23 mouse cellular contexts compared by ENCODE assay signal in the genomic region with DNA sequence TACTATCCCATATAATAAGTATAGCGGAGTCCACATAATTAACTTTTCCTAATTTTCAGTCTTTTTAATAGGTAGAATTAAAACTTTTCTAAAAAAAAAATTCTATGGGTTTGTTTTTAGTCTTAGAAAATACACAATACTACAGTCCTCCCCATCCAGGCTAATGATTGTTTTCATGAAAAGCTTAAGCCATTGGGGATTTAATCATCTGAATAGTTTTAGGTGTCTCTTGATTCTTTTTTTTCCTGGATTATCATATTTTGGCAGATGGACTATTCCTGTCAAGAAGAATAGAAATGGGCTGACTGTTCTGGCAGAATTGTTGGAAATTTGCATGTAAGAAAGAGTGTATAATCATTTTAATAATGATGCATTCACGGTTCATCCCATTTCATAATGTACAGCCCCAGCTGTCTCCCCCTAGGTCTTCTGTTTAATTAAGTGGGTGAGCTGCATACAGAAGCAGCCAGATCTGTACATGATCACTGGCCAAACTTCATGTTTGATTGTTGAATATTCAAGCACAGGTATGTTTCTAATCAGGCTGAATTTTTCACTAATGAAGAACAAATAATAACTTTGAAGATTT.
DNase-seq lines count a peak whose midpoint lies in the region; ATAC-seq lines count a peak whose summit lies in the region.
"Had no signal": no experiment of that assay in that cellular context is flagged by ENCODE, and none has a peak within 500 bp of the region (broad histone marks: within the 10 kb centered on the region; RNA-seq: fewer than 3 reads in every experiment).

No protein-coding gene starts in this region.

- H3K4me3 ChIP-seq in midbrain, embryonic 11.5 days (ENCODE audit: low read depth, low read length): no peak overlapping the region
- no peak overlapping the region for H3K4me3 ChIP-seq in midbrain, embryonic 10.5 days
- H3K4me3 ChIP-seq in hindbrain, embryonic 13.5 days: no peak overlapping the region
- no peak overlapping the region for H3K4me3 ChIP-seq in midbrain, embryonic 14.5 days (replicated peaks; ENCODE audit: low read depth, low read length)
- H3K4me3 ChIP-seq: embryonic facial prominence, embryonic 10.5 days; heart, embryonic 15.5 days; intestine, embryonic 15.5 days; limb, embryonic 15.5 days; myocyte; neural tube, embryonic 13.5 days had no signal

- H3K9me3 ChIP-seq in midbrain, embryonic 11.5 days (ENCODE audit: control insufficient read depth, low read length): no peaks in the 10 kb centered on the region
- no peaks in the 10 kb centered on the region for H3K9me3 ChIP-seq in midbrain, embryonic 10.5 days (replicated peaks)
- H3K9me3 ChIP-seq in hindbrain, embryonic 13.5 days: no peaks in the 10 kb centered on the region
- no peaks in the 10 kb centered on the region for H3K9me3 ChIP-seq in midbrain, embryonic 14.5 days (ENCODE audit: control insufficient read depth, low read length)
- H3K9me3 ChIP-seq: embryonic facial prominence, embryonic 10.5 days; heart, embryonic 15.5 days; intestine, embryonic 15.5 days; limb, embryonic 15.5 days; neural tube, embryonic 13.5 days had no signal

- no peaks in the 10 kb centered on the region for H3K27me3 ChIP-seq in midbrain, embryonic 11.5 days (ENCODE audit: control insufficient read depth, insufficient read depth, low read length)
- no peaks in the 10 kb centered on the region for H3K27me3 ChIP-seq in midbrain, embryonic 10.5 days (ENCODE audit: low read depth, poor library complexity, severe bottlenecking)
- H3K27me3 ChIP-seq in hindbrain, embryonic 13.5 days: no peaks in the 10 kb centered on the region
- H3K27me3 ChIP-seq in midbrain, embryonic 14.5 days (ENCODE audit: control insufficient read depth, insufficient read depth, low read length): no peaks in the 10 kb centered on the region
- H3K27me3 ChIP-seq: heart, embryonic 15.5 days; intestine, embryonic 15.5 days; limb, embryonic 15.5 days; neural tube, embryonic 13.5 days had no signal

- ATAC-seq in midbrain, embryonic 11.5 days (ENCODE audit: low FRiP score): 0 out of 2 replicates have a peak, but pooled peaks have one; percentile 24
- peak; percentile 76; the same call in 1 of the 2 replicates for ATAC-seq in hindbrain, embryonic 13.5 days (ENCODE audit: low FRiP score)
- peak; percentile 58; the same call in 1 of the 2 replicates for ATAC-seq in midbrain, embryonic 14.5 days (ENCODE audit: low FRiP score, low TSS enrichment)
- ATAC-seq in inflammation-experienced regulatory T-cells, adult 6 months: no peak
- ATAC-seq: activated CD4-positive, CD25-positive, alpha-beta regulatory T cell, adult 4 months; intestine, embryonic 15.5 days had no signal

- H3K4me1 ChIP-seq in midbrain, embryonic 11.5 days (ENCODE audit: control insufficient read depth, insufficient read depth, low read length): no peaks in the 10 kb centered on the region
- H3K4me1 ChIP-seq in midbrain, embryonic 10.5 days: no peaks in the 10 kb centered on the region
- no peaks in the 10 kb centered on the region for H3K4me1 ChIP-seq in hindbrain, embryonic 13.5 days (replicated peaks)
- no peaks in the 10 kb centered on the region for H3K4me1 ChIP-seq in midbrain, embryonic 14.5 days (ENCODE audit: control insufficient read depth, insufficient read depth, low read length)
- H3K4me1 ChIP-seq: embryonic facial prominence, embryonic 10.5 days; heart, embryonic 15.5 days; intestine, embryonic 15.5 days; limb, embryonic 15.5 days; neural tube, embryonic 13.5 days had no signal

- H3K9ac ChIP-seq in midbrain, embryonic 11.5 days (ENCODE audit: low read length): no peak overlapping the region
- H3K9ac ChIP-seq in hindbrain, embryonic 13.5 days: no peak overlapping the region
- no peak overlapping the region for H3K9ac ChIP-seq in midbrain, embryonic 14.5 days (replicated peaks; ENCODE audit: low read length)
- H3K9ac ChIP-seq: heart, embryonic 15.5 days; intestine, embryonic 15.5 days; limb, embryonic 15.5 days; liver, embryonic 14.5 days; lung, embryonic 14.5 days; neural tube, embryonic 13.5 days had no signal

- DNase-seq in midbrain, embryonic 11.5 days (ENCODE audit: low spot score, missing footprints): no peak
- DNase-seq in midbrain, embryonic 10.5 days (ENCODE audit: low spot score): no peak
- peak; percentile 55 for DNase-seq in midbrain, embryonic 14.5 days
- DNase-seq in urinary bladder, adult 18-20 months (ENCODE audit: low spot score in 2 of 2): no peak
- no peak for DNase-seq in adrenal gland, adult 18-20 months (ENCODE audit: low spot score in 2 of 2)
- DNase-seq: adrenal gland, postnatal 14 days; cerebellum, adult 9-10 months; gastrocnemius, postnatal 36 days; heart, postnatal 36 days; kidney, adult 8-10 months; kidney, postnatal 10 days; left cerebral cortex, postnatal 4 days; lung, embryonic 14.5 days had no signal

- 87% methylated on average over 2 of the region's 2 CpGs for WGBS in midbrain, embryonic 11.5 days
- WGBS in midbrain, embryonic 10.5 days: 90% methylated on average over 2 of the region's 2 CpGs
- 67% methylated on average over 2 of the region's 2 CpGs for whole genome bisulfite sequencing in hindbrain, embryonic 13.5 days
- whole genome bisulfite sequencing in midbrain, embryonic 14.5 days: 63% methylated on average over 2 of the region's 2 CpGs

- H3K36me3 ChIP-seq in midbrain, embryonic 11.5 days (ENCODE audit: control insufficient read depth, insufficient read depth, low read length): no peaks in the 10 kb centered on the region
- H3K36me3 ChIP-seq in midbrain, embryonic 10.5 days: no peaks in the 10 kb centered on the region
- H3K36me3 ChIP-seq in hindbrain, embryonic 13.5 days: no peaks in the 10 kb centered on the region
- H3K36me3 ChIP-seq in midbrain, embryonic 14.5 days (ENCODE audit: control insufficient read depth, insufficient read depth, low read length): no peaks in the 10 kb centered on the region
- H3K36me3 ChIP-seq: embryonic facial prominence, embryonic 10.5 days; heart, embryonic 15.5 days; intestine, embryonic 15.5 days; limb, embryonic 15.5 days; neural tube, embryonic 13.5 days had no signal

- H3K27ac ChIP-seq in midbrain, embryonic 11.5 days (ENCODE audit: low read depth, low read length): no peak overlapping the region
- H3K27ac ChIP-seq in midbrain, embryonic 10.5 days (replicated peaks): no peak overlapping the region
- no peak overlapping the region for H3K27ac ChIP-seq in hindbrain, embryonic 13.5 days
- H3K27ac ChIP-seq in midbrain, embryonic 14.5 days (replicated peaks; ENCODE audit: low read depth, low read length): no peak overlapping the region
- H3K27ac ChIP-seq: embryonic facial prominence, embryonic 10.5 days; heart, embryonic 15.5 days; intestine, embryonic 15.5 days; limb, embryonic 15.5 days; liver, embryonic 14.5 days; neural tube, embryonic 13.5 days had no signal

- H3K4me2 ChIP-seq in midbrain, embryonic 11.5 days: no peak overlapping the region
- no peak overlapping the region for H3K4me2 ChIP-seq in hindbrain, embryonic 13.5 days
- no peak overlapping the region for H3K4me2 ChIP-seq in midbrain, embryonic 14.5 days (ENCODE audit: low read length)
- H3K4me2 ChIP-seq: heart, embryonic 15.5 days; intestine, embryonic 15.5 days; limb, embryonic 15.5 days; lung, embryonic 14.5 days; neural tube, embryonic 13.5 days had no signal
